Comparison of ENCODE assay signal across 20 mouse cellular contexts in the genomic region with DNA sequence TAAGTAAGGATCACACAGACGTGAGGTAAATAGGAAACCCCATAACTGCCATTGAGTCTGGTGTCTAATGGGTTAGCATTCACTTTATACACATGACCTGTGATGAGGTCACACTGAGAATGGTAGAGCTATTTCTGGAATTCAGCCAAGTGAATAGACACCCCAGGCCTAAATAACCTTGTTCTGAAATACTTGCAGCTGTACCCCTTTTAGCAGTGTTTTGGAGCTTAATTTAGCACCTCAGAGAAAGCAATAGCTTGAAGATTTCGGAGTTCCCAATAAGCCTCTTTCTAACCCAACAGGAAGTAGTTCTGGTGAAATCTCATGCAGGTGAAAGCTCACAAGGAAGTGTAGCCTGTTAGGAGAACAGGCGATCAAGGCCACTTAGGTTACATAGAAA. TPM values are rescaled to one million over a fixed set of nuclear protein-coding genes. Genes with fewer than 3 reads are reported as not detected.
DNase-seq lines count a peak whose midpoint lies in the region; ATAC-seq and TF ChIP-seq lines count a peak whose summit lies in the region.
"Had no signal": no experiment of that assay in that cellular context is flagged by ENCODE, and none has a peak within 500 bp of the region (broad histone marks: within the 10 kb centered on the region; RNA-seq: fewer than 3 reads in every experiment).

Gene Ackr4, minus strand, starts transcription at position 101 of the 400 bp plus-strand sequence.

- no peaks in the 10 kb centered on the region for H3K36me3 ChIP-seq in heart, embryonic 16.5 days (ENCODE audit: control insufficient read depth, insufficient read depth)
- H3K36me3 ChIP-seq in embryonic facial prominence, embryonic 13.5 days, result no peaks in the 10 kb centered on the region
- no peaks in the 10 kb centered on the region for H3K36me3 ChIP-seq in forebrain, embryonic 16.5 days (ENCODE audit: control insufficient read depth, insufficient read depth)
- H3K36me3 ChIP-seq: heart, embryonic 10.5 days had no signal

- no peak for ATAC-seq in heart, embryonic 16.5 days (replicated peaks; ENCODE audit: extremely low read depth, insufficient read depth, low FRiP score)
- no peak for ATAC-seq in embryonic facial prominence, embryonic 13.5 days (ENCODE audit: insufficient number of reproducible peaks, insufficient read depth, low FRiP score, low TSS enrichment, low read depth)
- ATAC-seq in forebrain, embryonic 16.5 days, result no peak
- no peak for ATAC-seq in granulocyte monocyte progenitor cell, adult 5-6 weeks (replicated peaks; ENCODE audit: poor library complexity, severe bottlenecking)
- ATAC-seq: liver, postnatal 0 days had no signal

- intact Hi-C loops in heart, postnatal 14 days (cut with DNase I), result no loop called here

- no peaks in the 10 kb centered on the region for H3K27me3 ChIP-seq in heart, embryonic 16.5 days (ENCODE audit: control insufficient read depth, insufficient read depth, low read length)
- H3K27me3 ChIP-seq in embryonic facial prominence, embryonic 13.5 days, result no peaks in the 10 kb centered on the region
- no peaks in the 10 kb centered on the region for H3K27me3 ChIP-seq in forebrain, embryonic 16.5 days (replicated peaks; ENCODE audit: control insufficient read depth, insufficient read depth, low read length)

- TF ChIP-seq CTCF in lung, adult 2 months (IDR thresholded peaks at IDR 0.05; ENCODE audit: insufficient read depth, low read length), result no peak

- no peaks in the 10 kb centered on the region for H3K9me3 ChIP-seq in heart, embryonic 16.5 days (replicated peaks; ENCODE audit: control insufficient read depth, low read length)
- H3K9me3 ChIP-seq in embryonic facial prominence, embryonic 13.5 days, result no peaks in the 10 kb centered on the region
- H3K9me3 ChIP-seq in forebrain, embryonic 16.5 days (ENCODE audit: control insufficient read depth, low read length), result no peaks in the 10 kb centered on the region
- H3K9me3 ChIP-seq: heart, embryonic 10.5 days had no signal

- no peak for DNase-seq in heart, postnatal 14 days
- DNase-seq in lung, adult 2 months, result no peak
- no peak for DNase-seq in lung, postnatal 4 days
- no peak for DNase-seq in right cerebral cortex, postnatal 36 days (ENCODE audit: low spot score in 2 of 2)
- DNase-seq: adrenal gland, postnatal 25 days; B cell, adult 2 months; cerebellum, adult 2 months; gastrocnemius, postnatal 10 days; kidney, adult 11 months; kidney, postnatal 10 days; layer of hippocampus, adult 9-11 months; liver; liver, postnatal 0 days; right cerebral cortex, adult 18-20 months; thymus, postnatal 14 days had no signal

- H3K4me2 ChIP-seq in heart, embryonic 16.5 days (ENCODE audit: low read depth, low read length), result no peak within 1 kb of the TSS
- H3K4me2 ChIP-seq in embryonic facial prominence, embryonic 13.5 days, result no peak within 1 kb of the TSS
- no peak within 1 kb of the TSS for H3K4me2 ChIP-seq in forebrain, embryonic 16.5 days (ENCODE audit: low read length)

- no peak for TF ChIP-seq POLR2A in lung, adult 2 months (IDR thresholded peaks at IDR 0.05; ENCODE audit: borderline replicate concordance, extremely low read depth, low read depth, low read length)

- no peak within 1 kb of the TSS for H3K9ac ChIP-seq in heart, embryonic 16.5 days (ENCODE audit: low read length)
- no peak within 1 kb of the TSS for H3K9ac ChIP-seq in embryonic facial prominence, embryonic 13.5 days
- no peak within 1 kb of the TSS for H3K9ac ChIP-seq in forebrain, embryonic 16.5 days (replicated peaks; ENCODE audit: low read depth, low read length)
- H3K9ac ChIP-seq: liver, postnatal 0 days had no signal

- H3K4me1 ChIP-seq in heart, embryonic 16.5 days (ENCODE audit: control insufficient read depth, insufficient read depth, low read length), result peaks cover 3% of the 10 kb centered on the region; the same call in 1 of the 2 replicates
- H3K4me1 ChIP-seq in lung, adult 2 months (ENCODE audit: control insufficient read depth, insufficient read depth, low read length), result no peaks in the 10 kb centered on the region
- peaks cover 33% of the 10 kb centered on the region for H3K4me1 ChIP-seq in embryonic facial prominence, embryonic 13.5 days
- H3K4me1 ChIP-seq in forebrain, embryonic 16.5 days (replicated peaks; ENCODE audit: control insufficient read depth, insufficient read depth, low read length), result peaks cover 19% of the 10 kb centered on the region

- H3K27ac ChIP-seq in heart, embryonic 16.5 days (ENCODE audit: low read length), result no peak within 1 kb of the TSS
- 0 out of 2 replicates have a peak within 1 kb of the TSS, but pooled peaks have one; percentile 17 for H3K27ac ChIP-seq in embryonic facial prominence, embryonic 13.5 days
- peak within 1 kb of the TSS; percentile 71 for H3K27ac ChIP-seq in forebrain, embryonic 16.5 days (ENCODE audit: low read length)
- H3K27ac ChIP-seq: heart, embryonic 10.5 days had no signal

- 81% methylated on average over 3 of the region's 3 CpGs for WGBS in heart, embryonic 16.5 days
- 88% methylated on average over 3 of the region's 3 CpGs for WGBS in lung, adult 2 months
- 64% methylated on average over 3 of the region's 3 CpGs for WGBS in embryonic facial prominence, embryonic 13.5 days
- WGBS in forebrain, embryonic 16.5 days, result 73% methylated on average over 3 of the region's 3 CpGs

- no peak within 1 kb of the TSS for H3K4me3 ChIP-seq in heart, embryonic 16.5 days (ENCODE audit: low read length)
- no peak within 1 kb of the TSS for H3K4me3 ChIP-seq in lung, adult 2 months (replicated peaks; ENCODE audit: extremely low read depth, low read depth, low read length)
- no peak within 1 kb of the TSS for H3K4me3 ChIP-seq in embryonic facial prominence, embryonic 13.5 days
- no peak within 1 kb of the TSS for H3K4me3 ChIP-seq in forebrain, embryonic 16.5 days (replicated peaks; ENCODE audit: low read length)
- H3K4me3 ChIP-seq: heart, embryonic 10.5 days had no signal

RNA-seq across cellular contexts. Expression of gene Ackr4, which starts in this region (rescaled TPM):
- polyA plus RNA-seq in heart, embryonic 16.5 days (2015; fragmentation: Nextera tagmentation; extraction: Ambion mirVana), result 8.0 and 10.3 TPM in 2 replicates
- total RNA-seq in heart, postnatal 14 days (2021), result 1 to 10 TPM; 6.4 to 9.1 TPM
- 8.2 and 15.3 TPM in 2 replicates for polyA plus RNA-seq in lung, adult 2 months (2012; rRNA removed)
- 0.86 and 2.0 TPM in 2 replicates for polyA plus RNA-seq in embryonic facial prominence, embryonic 13.5 days (2015; fragmentation: Nextera tagmentation; extraction: Ambion mirVana)
- polyA plus RNA-seq in forebrain, embryonic 16.5 days (2015; fragmentation: Nextera tagmentation; extraction: Ambion mirVana), result 0.43 and 0.56 TPM in 2 replicates
- not detected in 2 replicates for total RNA-seq in granulocyte monocyte progenitor cell, adult 5-6 weeks (2014; fragmentation: Nextera tagmentation)
- total RNA-seq in granulocyte monocyte progenitor cell, adult 5-6 weeks (2017), result 0.09 TPM in 1 of 2 replicates, not detected in the other

Comparison
In these comparisons a context has a peak if more than half of its experiments do, and no peak if none do; other contexts are left out.
1. RNA of gene Ackr4 (total RNA-seq): 6.4 to 9.1 TPM in heart, postnatal 14 days; 0.09 TPM in granulocyte monocyte progenitor cell, adult 5-6 weeks; every median in the first group is over 4 times any median in the second.